In genomic region chr4:97944309-97944708, GRCm38 (mm10) we compare ENCODE assay signal across 28 mouse cellular contexts.
"Had no signal": no experiment of that assay in that cellular context is flagged by ENCODE, and none has a peak within 500 bp of the region (broad histone marks: within the 10 kb centered on the region; RNA-seq: fewer than 3 reads in every experiment).

No protein-coding gene starts in this region.

- H3K9me3 ChIP-seq: embryonic facial prominence, embryonic 10.5 days; embryonic facial prominence, embryonic 12.5 days; embryonic facial prominence, embryonic 13.5 days; embryonic facial prominence, embryonic 15.5 days; forebrain, embryonic 10.5 days; forebrain, embryonic 12.5 days; forebrain, embryonic 13.5 days; forebrain, embryonic 15.5 days had no signal

- H3K4me2 ChIP-seq: embryonic facial prominence, embryonic 12.5 days; embryonic facial prominence, embryonic 13.5 days; embryonic facial prominence, embryonic 15.5 days; forebrain, embryonic 12.5 days; forebrain, embryonic 13.5 days; forebrain, embryonic 15.5 days had no signal

- ATAC-seq: forebrain, embryonic 13.5 days; forebrain, embryonic 14.5 days; forebrain, embryonic 15.5 days; forebrain, embryonic 16.5 days; forebrain, postnatal 0 days had no signal

- H3K27me3 ChIP-seq: embryonic facial prominence, embryonic 12.5 days; embryonic facial prominence, embryonic 13.5 days; embryonic facial prominence, embryonic 15.5 days; forebrain, embryonic 12.5 days; forebrain, embryonic 13.5 days; forebrain, embryonic 15.5 days had no signal

- H3K27ac ChIP-seq: embryonic facial prominence, embryonic 10.5 days; embryonic facial prominence, embryonic 12.5 days; embryonic facial prominence, embryonic 13.5 days; embryonic facial prominence, embryonic 15.5 days; forebrain, embryonic 10.5 days; forebrain, embryonic 12.5 days; forebrain, embryonic 13.5 days; forebrain, embryonic 15.5 days; gastrocnemius, adult 2 months; heart, adult 2 months had no signal

- DNase-seq: cerebellum, adult 2 months; cerebellum, adult 8-10 months; cerebellum, adult 9-10 months; cerebellum, adult 9-11 months; cerebellum, postnatal 10 days; cerebellum, postnatal 14 days; cerebellum, postnatal 25 days; cerebellum, postnatal 36 days; embryo, embryonic 11 days; forebrain, postnatal 0 days; gastrocnemius, adult 2 months; gastrocnemius, postnatal 10 days; gastrocnemius, postnatal 14 days; gastrocnemius, postnatal 25 days; gastrocnemius, postnatal 36 days; heart, adult 18-20 months; heart, adult 2 months had no signal

- H3K4me3 ChIP-seq: embryonic facial prominence, embryonic 10.5 days; embryonic facial prominence, embryonic 12.5 days; embryonic facial prominence, embryonic 13.5 days; embryonic facial prominence, embryonic 15.5 days; erythroblast, embryonic 14.5 days; forebrain, embryonic 10.5 days; forebrain, embryonic 12.5 days; forebrain, embryonic 13.5 days; forebrain, embryonic 15.5 days; gastrocnemius, adult 2 months; heart, adult 2 months had no signal

- H3K36me3 ChIP-seq: embryonic facial prominence, embryonic 10.5 days; embryonic facial prominence, embryonic 12.5 days; embryonic facial prominence, embryonic 13.5 days; embryonic facial prominence, embryonic 15.5 days; forebrain, embryonic 10.5 days; forebrain, embryonic 12.5 days; forebrain, embryonic 15.5 days had no signal

- H3K9ac ChIP-seq: embryonic facial prominence, embryonic 12.5 days; embryonic facial prominence, embryonic 13.5 days; embryonic facial prominence, embryonic 15.5 days; forebrain, embryonic 12.5 days; forebrain, embryonic 13.5 days; forebrain, embryonic 15.5 days; forebrain, postnatal 0 days had no signal
